Mouse (Mus musculus): ENCODE measurements around the gene Slc38a10.

Gene Slc38a10

DNA sequence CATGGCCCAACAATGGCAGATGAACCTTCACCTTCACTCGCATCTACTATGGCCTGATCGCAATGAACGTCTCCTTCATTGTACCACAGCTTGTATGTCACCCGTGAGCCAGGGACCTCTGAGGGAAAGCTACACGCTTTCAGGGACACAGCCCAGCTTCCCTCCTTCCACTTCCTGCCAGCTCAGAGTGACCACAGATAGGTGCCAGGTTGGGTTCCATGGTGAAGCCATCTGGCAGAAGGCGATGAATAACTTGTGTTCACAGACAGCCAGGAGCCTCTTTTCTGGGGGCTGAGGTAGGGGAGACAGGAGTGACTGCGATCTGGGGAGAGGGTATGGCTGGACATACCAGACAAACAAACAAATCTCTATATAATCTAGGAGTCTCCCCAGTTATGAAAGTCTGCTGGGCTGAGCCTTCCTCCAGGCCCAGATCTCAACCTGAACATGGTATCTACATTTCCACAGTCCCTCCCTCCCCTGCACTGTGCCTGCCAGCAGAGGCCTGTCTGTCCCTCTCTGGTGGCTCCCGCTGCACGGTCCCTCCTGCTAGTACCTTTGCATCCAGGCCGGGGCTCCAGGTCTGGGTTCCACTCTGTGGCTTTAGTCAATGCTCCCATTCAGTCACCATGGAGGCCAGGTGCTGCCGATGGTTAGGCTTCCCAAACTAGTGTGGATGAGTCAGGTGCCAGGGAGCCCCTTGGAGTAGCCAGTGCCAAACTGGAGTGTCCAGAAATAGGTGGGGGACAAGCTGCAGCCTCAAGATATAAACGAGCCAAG lies 95.0 kb downstream of the Slc38a10 start:
- no peak for DNase-seq (ENCODE audit: low read depth)
